Mouse (Mus musculus) kidney, postnatal 0 days (tissue): ENCODE measurements around the gene Zfp458. TPM values are rescaled to one million over a fixed set of nuclear protein-coding genes. Genes with fewer than 3 reads are reported as not detected.

ENCODE experiments used
- ATAC-seq: fragments of 200-750 bp; cut with Nextera tagmentation; replicated peaks from 2 replicates; pipeline ENCODE4 v1.8.0; 2017; ENCODE audit warnings: low read depth, moderate number of reproducible peaks, moderate TSS enrichment, moderate library complexity; ENCODE audit not compliant: low FRiP score
- DNase-seq: peaks from one replicate; pipeline ENCODE4 v3.0.0-alpha.2; 2016; ENCODE audit warnings: low spot score
- H3K27ac ChIP-seq: fragments of 300-500 bp; sonication (generic); 2 replicates; pipeline ENCODE4 v1.5.1; 2014; ENCODE audit warnings: mild to moderate bottlenecking
- H3K27me3 ChIP-seq: fragments of 300-500 bp; sonication (generic); 2 replicates; pipeline ENCODE4 v1.6.1; 2014; ENCODE audit warnings: low read length, mixed read lengths; ENCODE audit not compliant: insufficient read depth
- H3K36me3 ChIP-seq: fragments of 300-500 bp; sonication (generic); 2 replicates; pipeline ENCODE4 v1.6.1; 2014; ENCODE audit warnings: low read length, mixed read lengths; ENCODE audit not compliant: insufficient read depth
- H3K4me1 ChIP-seq: fragments of 300-500 bp; sonication (generic); replicated peaks from 2 replicates; pipeline ENCODE4 v1.6.1; 2014; ENCODE audit warnings: antibody characterized with exemption, low read length, mixed read lengths; ENCODE audit not compliant: insufficient read depth
- H3K4me2 ChIP-seq: fragments of 300-500 bp; sonication (generic); 2 replicates; pipeline ENCODE4 v1.6.1; 2014; ENCODE audit warnings: mild to moderate bottlenecking, low read length, moderate library complexity, mixed read lengths
- H3K4me3 ChIP-seq: fragments of 300-500 bp; sonication (generic); replicated peaks from 2 replicates; pipeline ENCODE4 v1.5.1; 2014; ENCODE audit warnings: low read depth, low read length
- H3K9ac ChIP-seq: fragments of 300-500 bp; sonication (generic); 2 replicates; pipeline ENCODE4 v1.6.1; 2014; ENCODE audit warnings: low read depth, low read length
- H3K9me3 ChIP-seq: fragments of 300-500 bp; sonication (generic); replicated peaks from 2 replicates; pipeline ENCODE4 v1.6.1; 2016; ENCODE audit warnings: low read length, inconsistent platforms, mixed read lengths
- CTCF ChIP-seq: IDR thresholded peaks from 2 replicates; pipeline ENCODE4 v1.5.1; 2016; ENCODE audit warnings: antibody characterized with exemption, low read depth, mild to moderate bottlenecking, moderate library complexity
- WGBS: fragments of 180-500 bp; shearing (Covaris S2); extraction: QIAGEN DNeasy Blood & Tissue Kit; methylation state at CpG from one replicate; pipeline ENCODE4 v1.1.7; 2014; 5-methylcytosine and 5-hydroxymethylcytosine counted together
- polyA plus RNA-seq: library from polyadenylated mRNA; unstranded; fragments of >200 nt; fragmentation: Nextera tagmentation; extraction: Ambion mirVana; gene quantifications from 2 replicates; pipeline ENCODE4 v1.2.1, GENCODE M21; 2015

The Zfp458 gene
- polyA plus RNA-seq, 1 experiment from 2014 or later: 1.8 TPM

GRCm38 (mm10) chr13:67214015-67214607 lies 64.2 kb downstream of the Zfp458 start:
- Histone ChIP-seq H3K27me3 (no peaks in the 10 kb centered on the region), H3K27ac (no peak overlapping the region), H3K4me2 (no peak overlapping the region), H3K4me1 (no peaks in the 10 kb centered on the region), H3K4me3 (no peak overlapping the region), H3K9me3 (no peaks in the 10 kb centered on the region), H3K9ac (no peak overlapping the region), H3K36me3 (no peaks in the 10 kb centered on the region)
- ATAC-seq: peak; percentile 46
- DNase-seq: peak; percentile 49
- 52% methylated on average over 4 of the region's 4 CpGs for WGBS
- TF ChIP-seq CTCF: peak; percentile 45

Other genes starting within 250 kb of the Zfp458 start
- 2.7 and 2.9 TPM in 2 replicates for gene Zfp712, start 217.3 kb downstream of the Zfp458 start, polyA plus RNA-seq
- gene Zfp708, start 180.5 kb downstream of the Zfp458 start, polyA plus RNA-seq: 6.0 and 6.4 TPM in 2 replicates
- gene Gm28557, start 169.9 kb downstream of the Zfp458 start, polyA plus RNA-seq: 2.5 and 3.1 TPM in 2 replicates
- 0.05 and 0.10 TPM in 2 replicates for gene Rslcan18, start 162.2 kb downstream of the Zfp458 start, polyA plus RNA-seq
- gene Zfp759, start 156.8 kb downstream of the Zfp458 start, polyA plus RNA-seq: 1.9 and 2.2 TPM in 2 replicates
- 7.1 and 7.3 TPM in 2 replicates for gene Rsl1, start 105.3 kb downstream of the Zfp458 start, polyA plus RNA-seq
- gene Zfp455, start 84.0 kb downstream of the Zfp458 start, polyA plus RNA-seq: 1.9 and 2.6 TPM in 2 replicates
- 1.1 and 1.2 TPM in 2 replicates for gene Zfp457, start 28.0 kb upstream of the Zfp458 start, polyA plus RNA-seq
- gene Zfp595, start 54.1 kb upstream of the Zfp458 start, polyA plus RNA-seq: 2.2 and 2.4 TPM in 2 replicates
- 0.36 and 0.37 TPM in 2 replicates for gene Gm28044, start 82.1 kb upstream of the Zfp458 start, polyA plus RNA-seq
- gene Zfp953, start 82.1 kb upstream of the Zfp458 start, polyA plus RNA-seq: 1.1 and 1.3 TPM in 2 replicates
- 0.20 and 0.23 TPM in 2 replicates for gene Gm28041, start 97.3 kb upstream of the Zfp458 start, polyA plus RNA-seq
- gene Zfp456, start 97.3 kb upstream of the Zfp458 start, polyA plus RNA-seq: 1.6 and 1.9 TPM in 2 replicates
- gene Zfp429, start 121.4 kb upstream of the Zfp458 start, polyA plus RNA-seq: 5.4 and 7.8 TPM in 2 replicates
- gene Zfp459, start 143.0 kb upstream of the Zfp458 start, polyA plus RNA-seq: 1.1 and 1.4 TPM in 2 replicates
- 9.7 TPM in 2 replicates for gene Zfp874a, start 173.2 kb upstream of the Zfp458 start, polyA plus RNA-seq
- 3.1 and 3.4 TPM in 2 replicates for gene Zfp874b, start 205.8 kb upstream of the Zfp458 start, polyA plus RNA-seq
- gene Zfp58, start 222.1 kb upstream of the Zfp458 start, polyA plus RNA-seq: 10.9 and 13.7 TPM in 2 replicates
- gene Gm26965, start 247.7 kb upstream of the Zfp458 start, polyA plus RNA-seq: not detected in 2 replicates
- gene Zfp87, start 247.7 kb upstream of the Zfp458 start, polyA plus RNA-seq: 30.4 and 38.3 TPM in 2 replicates